Mouse (Mus musculus): ENCODE results near the gene Akt1s1.

Gene Akt1s1

GRCm38 (mm10) chr7:44900632-44901031 lies 51.8 kb downstream of the Akt1s1 start:
- no peak for DNase-seq (ENCODE audit: low spot score in 2 of 2)

- no peak for DNase-seq (ENCODE audit: low spot score in 2 of 2)
These were observed 52.5 kb downstream of the Akt1s1 start for GRCm38 (mm10) chr7:44901230-44901722.

All from urinary bladder, postnatal 36 days (tissue).